ENCODE assay signal across 15 mouse cellular contexts in the genomic region with DNA sequence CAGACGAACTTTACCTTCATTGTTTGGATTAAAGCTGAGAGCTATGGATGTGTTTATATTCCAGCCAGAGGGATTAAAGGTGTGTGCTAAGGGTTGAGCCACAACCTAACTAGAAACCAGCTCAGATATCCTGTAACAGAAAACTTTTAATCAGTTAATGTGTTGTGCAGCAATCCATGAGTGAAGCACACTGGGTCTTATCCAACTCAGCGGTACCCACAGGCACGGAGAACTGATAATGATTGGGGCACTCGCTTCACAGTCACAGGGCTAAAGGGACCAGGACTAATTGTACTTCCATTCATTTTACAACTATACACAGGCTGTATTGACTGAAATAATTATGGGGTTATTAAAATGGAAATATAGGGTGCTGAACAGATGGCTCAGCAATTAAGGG. TPM values are rescaled to one million over a fixed set of nuclear protein-coding genes. Genes with fewer than 3 reads are reported as not detected.
"Had no signal": no experiment of that assay in that cellular context is flagged by ENCODE, and none has a peak within 500 bp of the region (broad histone marks: within the 10 kb centered on the region; RNA-seq: fewer than 3 reads in every experiment).

No protein-coding gene starts in this region.

- H3K9me3 ChIP-seq: limb, embryonic 10.5 days; midbrain, embryonic 12.5 days had no signal

- H3K27ac ChIP-seq: left cerebral cortex, adult 2 months; limb, embryonic 10.5 days; midbrain, embryonic 12.5 days had no signal

- DNase-seq: kidney, adult 11 months; kidney, postnatal 10 days; lung, adult 2 months; lung, postnatal 4 days; right cerebral cortex, postnatal 25 days; thymus, adult 18-20 months; thymus, postnatal 14 days had no signal

- H3K9ac ChIP-seq: midbrain, embryonic 12.5 days had no signal

- ATAC-seq: lung, postnatal 0 days; midbrain, embryonic 16.5 days had no signal

- H3K4me3 ChIP-seq: left cerebral cortex, adult 2 months; limb, embryonic 10.5 days; megakaryocyte, embryonic 14.5 days; midbrain, embryonic 12.5 days had no signal

- H3K36me3 ChIP-seq: limb, embryonic 10.5 days; midbrain, embryonic 12.5 days had no signal

- H3K4me1 ChIP-seq: midbrain, embryonic 12.5 days had no signal

- H3K4me2 ChIP-seq: midbrain, embryonic 12.5 days had no signal

RNA-seq across cellular contexts. Expression of a gene that starts 29.6 kb away (rescaled TPM):
- total RNA-seq: left cerebral cortex, adult 2 months; left cerebral cortex, postnatal 14 days had no signal
- polyA plus RNA-seq: lung, adult 2 months; lung, postnatal 0 days; neural tube, embryonic 14.5 days had no signal
